Comparison of ENCODE assay signal across 9 mouse cellular contexts in the genomic region with DNA sequence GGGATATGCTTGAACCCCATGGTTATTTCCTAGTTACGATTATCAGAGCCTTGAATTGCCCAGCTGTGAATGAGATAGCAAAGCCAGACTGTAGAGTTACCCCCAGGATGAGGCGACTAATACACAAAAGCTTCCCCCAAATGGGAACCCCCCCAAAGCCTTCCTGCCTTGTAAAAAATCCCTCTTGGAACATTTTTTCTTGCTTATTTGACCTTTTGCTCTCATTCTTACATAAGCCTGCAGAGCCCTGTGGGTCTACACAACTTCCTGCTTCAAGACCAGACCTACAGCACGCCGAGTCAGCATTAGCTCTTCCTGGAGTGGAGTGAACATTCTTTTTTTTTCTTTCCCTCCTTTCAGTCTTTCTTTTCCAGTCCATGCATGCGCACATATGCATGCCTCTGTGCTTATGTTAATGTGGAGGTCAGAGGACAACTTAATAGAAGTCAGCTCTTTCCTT.
DNase-seq lines count a peak whose midpoint lies in the region; ATAC-seq and TF ChIP-seq lines count a peak whose summit lies in the region.
"Had no signal": no experiment of that assay in that cellular context is flagged by ENCODE, and none has a peak within 500 bp of the region (broad histone marks: within the 10 kb centered on the region; RNA-seq: fewer than 3 reads in every experiment).

No protein-coding gene starts in this region.

- no peak overlapping the region for H3K4me3 ChIP-seq in left cerebral cortex, adult 2 months
- H3K4me3 ChIP-seq in liver, embryonic 16.5 days (ENCODE audit: low read depth, low read length) = no peak overlapping the region
- H3K4me3 ChIP-seq: myocyte had no signal

- WGBS in liver, embryonic 16.5 days (ENCODE audit: insufficient replicate concordance) = 15% methylated on average over 5 of the region's 5 CpGs

- DNase-seq in left cerebral cortex, adult 2 months (ENCODE audit: extremely low spot score in 1 of 2, low spot score in 2 of 2) = no peak
- no peak for DNase-seq in left cerebral cortex, postnatal 25 days (ENCODE audit: low spot score in 2 of 2)
- peak; percentile 33 for DNase-seq in brain, adult 2 months (ENCODE audit: low read depth, low spot score)
- no peak for DNase-seq in left cerebral cortex, adult 11 months (ENCODE audit: low spot score)
- no peak for DNase-seq in thymus, postnatal 10 days (ENCODE audit: low spot score in 2 of 2)
- DNase-seq in ovary, postnatal 10 days (ENCODE audit: low spot score) = no peak

- ATAC-seq in inflammation-experienced regulatory T-cells, adult 6 months = peak; percentile 88
- ATAC-seq in liver, embryonic 16.5 days (ENCODE audit: low read depth) = peak; percentile 37

- no peaks in the 10 kb centered on the region for H3K36me3 ChIP-seq in liver, embryonic 16.5 days (ENCODE audit: control insufficient read depth, insufficient read depth)

- no peaks in the 10 kb centered on the region for H3K9me3 ChIP-seq in liver, embryonic 16.5 days (replicated peaks; ENCODE audit: control insufficient read depth, low read length)

- H3K4me1 ChIP-seq in liver, embryonic 16.5 days (ENCODE audit: control insufficient read depth, low read depth, low read length) = peaks cover 56% of the 10 kb centered on the region

- intact Hi-C loops in left cerebral cortex, adult 2 months (cut with DNase I) = no loop called here
- intact Hi-C loops in left cerebral cortex, postnatal 25 days (cut with DNase I) = no loop called here

- TF ChIP-seq CTCF in left cerebral cortex, adult 2 months (IDR thresholded peaks at IDR 0.05) = no peak

- H3K27me3 ChIP-seq in liver, embryonic 16.5 days (ENCODE audit: control insufficient read depth, insufficient read depth, low read depth, low read length) = no peaks in the 10 kb centered on the region

- H3K27ac ChIP-seq in left cerebral cortex, adult 2 months = peak overlapping the region; percentile 53
- peak overlapping the region; percentile 91 for H3K27ac ChIP-seq in liver, embryonic 16.5 days (ENCODE audit: low read length)

- H3K9ac ChIP-seq in liver, embryonic 16.5 days (ENCODE audit: low read depth, low read length) = peak overlapping the region; percentile 50

- H3K4me2 ChIP-seq in liver, embryonic 16.5 days (ENCODE audit: low read depth, low read length) = peak overlapping the region; percentile 42
